Mouse (Mus musculus) cerebellum, adult 2 months (tissue): ENCODE data around the gene Cbx1.

ENCODE experiments used
- CTCF ChIP-seq: fragments of 200-500 bp; IDR thresholded peaks from 2 replicates; pipeline ENCODE4 v1.5.1; 2011; ENCODE audit warnings: low read depth, mild to moderate bottlenecking, control low read depth, low read length, moderate library complexity, borderline replicate concordance; ENCODE audit not compliant: insufficient read depth
- POLR2A ChIP-seq: fragments of 200-500 bp; IDR thresholded peaks from 2 replicates; pipeline ENCODE4 v1.6.1; 2011; ENCODE audit warnings: low read length, control low read depth, borderline replicate concordance; ENCODE audit not compliant: insufficient read depth

GRCm38 (mm10) chr11:96768240-96768639 lies 20.7 kb upstream of the Cbx1 start:
- no peak for TF ChIP-seq CTCF
- TF ChIP-seq POLR2A = no peak
